Mouse (Mus musculus) intestine, postnatal 0 days (tissue): Measurements from ENCODE around the gene Taf4. TPM values are rescaled to one million over a fixed set of nuclear protein-coding genes. Genes with fewer than 3 reads are reported as not detected.

Experiments
- ATAC-seq: fragments of 200-750 bp; cut with Nextera tagmentation; 2 replicates; pipeline ENCODE4 v1.8.0; 2017; ENCODE audit warnings: mild to moderate bottlenecking, moderate TSS enrichment, moderate library complexity
- H3K27ac ChIP-seq: fragments of 300-500 bp; sonication (generic); 2 replicates; pipeline ENCODE4 v1.5.1; 2014; ENCODE audit warnings: mild to moderate bottlenecking, low read depth, low read length, moderate library complexity
- H3K27me3 ChIP-seq: fragments of 300-500 bp; sonication (generic); replicated peaks from 2 replicates; pipeline ENCODE4 v1.6.1; 2014; ENCODE audit warnings: low read length, mixed read lengths; ENCODE audit not compliant: control insufficient read depth, insufficient read depth
- H3K36me3 ChIP-seq: fragments of 300-500 bp; sonication (generic); 2 replicates; pipeline ENCODE4 v1.6.1; 2014; ENCODE audit warnings: mild to moderate bottlenecking, moderate library complexity; ENCODE audit not compliant: control insufficient read depth, insufficient read depth
- H3K4me1 ChIP-seq: fragments of 300-500 bp; sonication (generic); replicated peaks from 2 replicates; pipeline ENCODE4 v1.6.1; 2014; ENCODE audit warnings: antibody characterized with exemption, low read length, mixed read lengths; ENCODE audit not compliant: control insufficient read depth, insufficient read depth
- H3K4me2 ChIP-seq: fragments of 300-500 bp; sonication (generic); replicated peaks from 2 replicates; pipeline ENCODE4 v1.6.1; 2014; ENCODE audit warnings: low read depth, mild to moderate bottlenecking, moderate library complexity
- H3K4me3 ChIP-seq: fragments of 300-500 bp; sonication (generic); 2 replicates; pipeline ENCODE4 v1.5.1; 2014; ENCODE audit warnings: low read depth, low read length
- H3K9ac ChIP-seq: fragments of 300-500 bp; sonication (generic); 2 replicates; pipeline ENCODE4 v1.6.1; 2014; ENCODE audit warnings: mild to moderate bottlenecking, low read depth, low read length
- H3K9me3 ChIP-seq: fragments of 300-500 bp; sonication (generic); 2 replicates; pipeline ENCODE4 v1.6.1; 2016; ENCODE audit warnings: mixed run types; ENCODE audit not compliant: control insufficient read depth
- CTCF ChIP-seq: sonication (generic); IDR thresholded peaks from 2 replicates; pipeline ENCODE4 v1.5.1; 2016; ENCODE audit warnings: low read depth, mild to moderate bottlenecking, control low read depth, antibody characterized with exemption, moderate library complexity
- WGBS: fragments of 180-500 bp; shearing (Covaris S2); extraction: QIAGEN DNeasy Blood & Tissue Kit; methylation state at CpG from one replicate; pipeline ENCODE4 v1.1.7; 2014; 5-methylcytosine and 5-hydroxymethylcytosine counted together
- polyA plus RNA-seq: library from polyadenylated mRNA; unstranded; fragments of >200 nt; fragmentation: Nextera tagmentation; extraction: Ambion mirVana; gene quantifications from 2 replicates; pipeline ENCODE4 v1.2.1, GENCODE M21; 2015

Gene Taf4
- polyA plus RNA-seq, 1 experiment from 2014 or later: 2.3 TPM

DNA sequence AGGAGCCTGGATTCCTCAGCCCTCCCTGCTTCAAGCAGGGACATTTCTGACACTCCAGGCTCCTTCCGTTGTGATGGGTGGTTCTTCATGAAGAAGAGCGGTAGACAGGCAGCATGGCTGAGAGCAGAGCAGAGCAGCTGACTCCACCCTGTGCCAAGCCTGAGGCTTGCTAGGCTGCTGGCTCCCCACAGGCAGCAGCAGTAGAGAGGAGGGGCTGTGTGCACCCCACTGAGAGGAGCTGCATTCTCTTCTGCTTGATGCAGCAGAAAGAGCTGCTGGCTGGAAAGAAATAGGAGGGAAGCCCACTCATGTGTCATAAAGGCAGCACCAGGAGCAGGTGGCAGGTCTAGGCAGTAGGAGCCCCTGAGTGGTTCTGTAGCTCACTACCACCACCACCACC, 106.6 kb downstream of the Taf4 start:
- no peak for ATAC-seq
- H3K4me3 ChIP-seq: no peak overlapping the region
- no peaks in the 10 kb centered on the region for H3K27me3 ChIP-seq
- no peak overlapping the region for H3K4me2 ChIP-seq
- no peaks in the 10 kb centered on the region for H3K4me1 ChIP-seq
- H3K9ac ChIP-seq: no peak overlapping the region
- no peak overlapping the region for H3K27ac ChIP-seq
- no peaks in the 10 kb centered on the region for H3K9me3 ChIP-seq
- 33% methylated on average over 2 of the region's 2 CpGs for WGBS
- no peaks in the 10 kb centered on the region for H3K36me3 ChIP-seq
- no peak for TF ChIP-seq CTCF

GRCm38 (mm10) chr2:179867669-179868068, 108.8 kb downstream of the Taf4 start:
- 54% methylated on average over 3 of the region's 3 CpGs for WGBS
- TF ChIP-seq CTCF: no peak

GRCm38 (mm10) chr2:179865097-179865496, 111.3 kb downstream of the Taf4 start:
- no peak for ATAC-seq
- TF ChIP-seq CTCF: peak; percentile 57
- H3K4me1 ChIP-seq: no peaks in the 10 kb centered on the region
- no peak overlapping the region for H3K4me2 ChIP-seq
- WGBS: 70% methylated on average over 5 of the region's 5 CpGs
- no peaks in the 10 kb centered on the region for H3K36me3 ChIP-seq
- no peaks in the 10 kb centered on the region for H3K27me3 ChIP-seq
- H3K27ac ChIP-seq: no peak overlapping the region
- H3K9me3 ChIP-seq: no peaks in the 10 kb centered on the region
- no peak overlapping the region for H3K9ac ChIP-seq
- no peak overlapping the region for H3K4me3 ChIP-seq

More at GRCm38 (mm10) chr2:179867669-179868068, 108.8 kb downstream of the Taf4 start:
- no peaks in the 10 kb centered on the region for H3K36me3 ChIP-seq
- no peaks in the 10 kb centered on the region for H3K27me3 ChIP-seq
- H3K9me3 ChIP-seq: no peaks in the 10 kb centered on the region
- no peak overlapping the region for H3K9ac ChIP-seq
- no peak overlapping the region for H3K27ac ChIP-seq
- H3K4me2 ChIP-seq: no peak overlapping the region
- ATAC-seq: no peak
- H3K4me3 ChIP-seq: no peak overlapping the region
- no peaks in the 10 kb centered on the region for H3K4me1 ChIP-seq

DNA sequence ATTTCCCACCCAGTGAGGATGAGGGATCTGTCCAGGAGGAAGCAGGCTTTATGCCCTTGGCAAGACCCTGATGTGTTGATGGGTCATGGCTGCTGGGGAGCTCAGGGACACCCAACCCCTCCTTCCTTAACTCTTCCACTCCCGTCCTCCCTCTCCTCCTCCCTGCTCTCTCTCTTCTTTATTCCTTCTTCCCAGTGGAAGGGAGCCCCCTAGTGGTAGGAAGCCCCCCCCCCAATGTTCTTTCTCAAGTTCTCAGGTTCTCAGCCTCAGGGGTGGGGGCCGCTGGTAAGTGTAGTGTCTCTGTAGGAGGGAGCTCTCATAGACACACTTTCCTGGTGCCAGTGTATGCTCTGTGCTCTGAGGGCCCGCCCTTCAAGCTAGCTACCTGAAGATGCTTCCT, 113.2 kb downstream of the Taf4 start:
- Histone ChIP-seq H3K4me2 (no peak overlapping the region), H3K9ac (no peak overlapping the region), H3K27ac (no peak overlapping the region), H3K4me3 (no peak overlapping the region), H3K4me1 (no peaks in the 10 kb centered on the region), H3K9me3 (no peaks in the 10 kb centered on the region), H3K36me3 (no peaks in the 10 kb centered on the region), H3K27me3 (no peaks in the 10 kb centered on the region)
- 68% methylated on average over 3 of the region's 3 CpGs for WGBS
- peak; percentile 65 for TF ChIP-seq CTCF
- no peak for ATAC-seq

DNA sequence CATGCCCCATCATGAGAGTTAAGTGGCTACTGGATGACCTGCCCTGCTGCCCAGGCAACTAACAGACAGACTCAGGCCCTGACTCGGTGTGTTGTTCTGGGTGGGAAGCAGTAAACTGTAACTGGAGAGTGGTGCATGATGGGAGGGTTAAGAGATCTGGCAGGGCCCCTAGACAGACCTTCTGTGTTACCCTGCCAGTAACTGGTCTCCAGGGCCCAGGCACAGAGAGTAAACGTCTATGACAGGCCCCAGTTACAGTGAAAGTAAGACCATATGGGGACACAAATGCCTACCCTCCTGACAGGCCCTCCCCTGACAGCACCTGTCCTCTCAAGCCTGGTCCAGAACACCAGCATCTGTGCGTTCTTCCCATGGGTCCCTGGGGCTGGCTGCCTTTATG, 113.8 kb downstream of the Taf4 start:
- WGBS: 67% methylated on average over 3 of the region's 3 CpGs
- Histone ChIP-seq H3K4me3 (no peak overlapping the region), H3K4me1 (no peaks in the 10 kb centered on the region), H3K27me3 (no peaks in the 10 kb centered on the region), H3K9me3 (no peaks in the 10 kb centered on the region), H3K36me3 (no peaks in the 10 kb centered on the region), H3K4me2 (no peak overlapping the region), H3K27ac (no peak overlapping the region), H3K9ac (no peak overlapping the region)
- no peak for ATAC-seq
- TF ChIP-seq CTCF: no peak

Other genes starting within 250 kb of the Taf4 start
- 3.2 and 3.7 TPM in 2 replicates for gene Lsm14b, start 48.3 kb upstream of the Taf4 start, polyA plus RNA-seq
- 423 and 444 TPM in 2 replicates for gene Psma7, start 65.8 kb upstream of the Taf4 start, polyA plus RNA-seq
- gene Ss18l1, start 65.9 kb upstream of the Taf4 start, polyA plus RNA-seq: 1.2 and 1.3 TPM in 2 replicates
- 9.8 and 11.1 TPM in 2 replicates for gene Mtg2, start 93.9 kb upstream of the Taf4 start, polyA plus RNA-seq
- not detected in 2 replicates for gene Hrh3, start 127.8 kb upstream of the Taf4 start, polyA plus RNA-seq
- gene Osbpl2, start 142.7 kb upstream of the Taf4 start, polyA plus RNA-seq: 22.9 and 26.4 TPM in 2 replicates
- gene Adrm1, start 194.8 kb upstream of the Taf4 start, polyA plus RNA-seq: 132 and 142 TPM in 2 replicates
- gene Lama5, start 249.2 kb upstream of the Taf4 start, polyA plus RNA-seq: 19.8 and 23.5 TPM in 2 replicates